Mouse (Mus musculus) urinary bladder, postnatal 36 days (tissue): ENCODE results near the gene Mccc1.

ENCODE experiments used
- DNase-seq, 2 experiments: peaks; one replicate each; pipeline ENCODE4 v3.0.0; 2022; ENCODE audit warnings: low spot score in 2 of 2, mixed read lengths in 1 of 2

The Mccc1 gene

GRCm38 (mm10) chr3:35918229-35918628 lies 82.2 kb downstream of the Mccc1 start:
- no peak for DNase-seq
